Mouse (Mus musculus) liver, postnatal 0 days (tissue): ENCODE data around the gene Fam78b. TPM values are rescaled to one million over a fixed set of nuclear protein-coding genes. Genes with fewer than 3 reads are reported as not detected.

Experiments used
- ATAC-seq: fragments of 200-750 bp; cut with Nextera tagmentation; 2 replicates; pipeline ENCODE4 v1.8.0; 2017; ENCODE audit warnings: mild to moderate bottlenecking, moderate library complexity
- DNase-seq: peaks from one replicate; pipeline ENCODE4 v3.0.0-alpha.2; 2016
- H3K27ac ChIP-seq: fragments of 300-500 bp; sonication (generic); 2 replicates; pipeline ENCODE4 v1.5.1; 2014; ENCODE audit warnings: antibody characterized with exemption, moderate library complexity, mild to moderate bottlenecking, low read depth
- H3K27me3 ChIP-seq: fragments of 300-500 bp; sonication (generic); 2 replicates; pipeline ENCODE4 v1.6.1; 2014; ENCODE audit warnings: low read length, control low read depth, mixed read lengths; ENCODE audit not compliant: insufficient read depth
- H3K36me3 ChIP-seq: fragments of 300-500 bp; sonication (generic); replicated peaks from 2 replicates; pipeline ENCODE4 v1.6.1; 2014; ENCODE audit warnings: mild to moderate bottlenecking, control low read depth, low read length, moderate library complexity, mixed read lengths; ENCODE audit not compliant: insufficient read depth
- H3K4me1 ChIP-seq: fragments of 300-500 bp; sonication (generic); 2 replicates; pipeline ENCODE4 v1.6.1; 2014; ENCODE audit warnings: antibody characterized with exemption, mild to moderate bottlenecking, control low read depth; ENCODE audit not compliant: insufficient read depth
- H3K4me2 ChIP-seq: fragments of 300-500 bp; sonication (generic); 2 replicates; pipeline ENCODE4 v1.6.1; 2014; ENCODE audit warnings: low read depth, mild to moderate bottlenecking, low read length, moderate library complexity, mixed read lengths
- H3K4me3 ChIP-seq: fragments of 300-500 bp; sonication (generic); 2 replicates; pipeline ENCODE4 v1.5.1; 2014; ENCODE audit warnings: low read depth, low read length
- H3K9ac ChIP-seq: fragments of 300-500 bp; sonication (generic); replicated peaks from 2 replicates; pipeline ENCODE4 v1.6.1; 2014; ENCODE audit warnings: mild to moderate bottlenecking, moderate library complexity
- H3K9me3 ChIP-seq: fragments of 300-500 bp; sonication (generic); 2 replicates; pipeline ENCODE4 v1.6.1; 2016; ENCODE audit warnings: mild to moderate bottlenecking, control low read depth, low read length, mixed read lengths
- CTCF ChIP-seq: sonication (generic); IDR thresholded peaks from 2 replicates; pipeline ENCODE4 v1.5.1; 2016; ENCODE audit warnings: antibody characterized with exemption, low read depth
- EP300 ChIP-seq: IDR thresholded peaks from 2 replicates; pipeline ENCODE4 v1.6.1; 2016; ENCODE audit warnings: antibody characterized with exemption, low read depth, mild to moderate bottlenecking
- WGBS: fragments of 180-500 bp; shearing (Covaris S2); extraction: QIAGEN DNeasy Blood & Tissue Kit; methylation state at CpG from one replicate; pipeline ENCODE4 v1.1.7; 2014; ENCODE audit not compliant: insufficient replicate concordance; 5-methylcytosine and 5-hydroxymethylcytosine counted together
- polyA plus RNA-seq: library from polyadenylated mRNA; unstranded; fragments of >200 nt; fragmentation: Nextera tagmentation; extraction: Ambion mirVana; gene quantifications from 2 replicates; pipeline ENCODE4 v1.2.1, GENCODE M21; 2015

The Fam78b gene
- polyA plus RNA-seq, 1 experiment from 2014 or later, result 0.07 TPM

DNA sequence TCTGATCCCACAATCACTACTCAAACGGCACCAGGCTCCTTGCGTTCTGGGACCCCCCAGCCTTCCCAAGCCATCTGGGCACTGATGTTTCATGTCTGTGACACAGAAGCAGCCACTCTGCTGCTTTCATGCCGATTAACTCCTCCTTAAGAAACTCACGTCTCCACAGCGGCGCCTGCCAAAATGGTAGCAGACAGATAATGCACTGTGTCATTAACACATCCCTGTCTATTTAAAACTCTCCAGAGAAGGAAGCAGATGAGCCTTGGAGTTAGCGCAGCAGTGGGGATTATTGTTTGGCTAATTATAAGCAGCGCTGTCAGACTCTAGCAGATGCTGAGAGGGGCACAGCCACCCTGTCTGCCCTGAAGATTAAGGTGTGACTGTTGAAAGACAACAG, 118.2 kb downstream of the Fam78b start:
- TF ChIP-seq EP300 (no peak), CTCF (no peak)
- WGBS, result 64% methylated on average over 8 of the region's 8 CpGs
- H3K9ac ChIP-seq, result no peak overlapping the region
- no peak for DNase-seq
- ATAC-seq, result no peak
- H3K4me1 ChIP-seq, result no peaks in the 10 kb centered on the region
- H3K36me3 ChIP-seq, result no peaks in the 10 kb centered on the region
- H3K4me3 ChIP-seq, result no peak overlapping the region
- no peak overlapping the region for H3K27ac ChIP-seq
- no peak overlapping the region for H3K4me2 ChIP-seq
- no peaks in the 10 kb centered on the region for H3K9me3 ChIP-seq
- H3K27me3 ChIP-seq, result no peaks in the 10 kb centered on the region

DNA sequence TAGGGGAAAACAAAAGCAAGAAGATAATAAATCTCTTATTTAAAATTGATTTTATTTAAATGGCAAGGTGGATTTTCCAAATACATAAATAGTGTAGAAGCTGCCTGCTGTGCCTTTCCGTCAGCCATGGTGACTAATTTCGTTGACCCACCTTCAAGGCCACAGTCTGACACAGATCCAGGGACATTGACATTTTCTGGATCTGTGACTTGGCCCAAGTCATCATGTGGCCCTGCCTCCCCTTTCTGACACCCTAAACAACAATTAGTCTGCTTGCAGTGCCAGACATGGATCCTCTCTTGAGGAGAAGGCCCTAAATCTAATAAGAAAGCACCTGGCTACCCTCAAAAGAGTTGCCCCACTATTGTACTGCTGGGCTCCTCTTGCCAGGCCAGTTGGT, 121.2 kb downstream of the Fam78b start:
- no peak for ATAC-seq
- no peaks in the 10 kb centered on the region for H3K4me1 ChIP-seq
- 70% methylated on average over 2 of the region's 2 CpGs for WGBS
- no peaks in the 10 kb centered on the region for H3K9me3 ChIP-seq
- no peak for TF ChIP-seq EP300
- no peak for TF ChIP-seq CTCF
- no peak overlapping the region for H3K27ac ChIP-seq
- H3K27me3 ChIP-seq, result no peaks in the 10 kb centered on the region
- H3K36me3 ChIP-seq, result no peaks in the 10 kb centered on the region
- H3K9ac ChIP-seq, result no peak overlapping the region
- H3K4me3 ChIP-seq, result no peak overlapping the region
- no peak for DNase-seq
- no peak overlapping the region for H3K4me2 ChIP-seq

DNA sequence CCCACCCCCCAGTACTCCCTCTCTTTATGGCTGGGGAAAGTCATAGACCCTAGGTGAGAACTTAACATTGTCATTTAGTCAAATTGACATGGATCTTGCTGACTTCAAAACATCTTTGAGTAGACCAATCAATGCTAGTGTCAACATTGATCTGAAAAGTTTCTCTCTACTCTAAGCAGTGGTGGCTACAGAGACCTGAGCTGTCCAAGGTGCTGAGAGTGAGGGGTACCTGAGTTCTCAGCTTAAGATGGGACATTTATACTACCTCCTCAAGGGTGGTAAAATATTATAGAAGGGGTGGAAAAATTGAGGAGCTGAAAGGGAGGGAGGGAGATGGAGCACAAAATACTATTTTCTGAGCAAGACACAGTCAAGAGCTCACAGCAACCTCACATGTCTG, 122.3 kb downstream of the Fam78b start:
- Histone ChIP-seq H3K9me3 (no peaks in the 10 kb centered on the region), H3K27me3 (no peaks in the 10 kb centered on the region), H3K27ac (no peak overlapping the region), H3K4me2 (no peak overlapping the region), H3K4me1 (no peaks in the 10 kb centered on the region), H3K4me3 (no peak overlapping the region), H3K9ac (no peak overlapping the region), H3K36me3 (no peaks in the 10 kb centered on the region)
- DNase-seq (no peak), ATAC-seq (no peak)
- TF ChIP-seq CTCF, result no peak
- TF ChIP-seq EP300, result no peak

DNA sequence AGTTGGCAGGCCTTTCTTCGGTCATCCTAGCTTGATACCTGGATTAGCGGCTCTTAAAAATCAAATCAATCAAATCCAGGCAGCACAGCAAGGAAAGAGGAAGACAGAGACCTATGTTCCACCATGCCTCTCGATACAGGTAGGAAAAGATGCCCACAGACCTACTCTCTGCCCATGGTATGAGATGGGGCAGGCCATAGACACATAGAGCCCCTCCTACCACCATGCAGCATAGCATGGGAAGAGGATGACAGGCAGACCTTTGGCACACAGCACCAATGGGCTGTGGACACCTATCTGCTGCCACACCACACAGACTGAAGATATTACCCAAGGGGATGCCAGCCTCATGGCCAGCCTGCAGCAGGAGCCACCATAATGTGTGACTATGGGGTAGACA, 124.7 kb downstream of the Fam78b start:
- Histone ChIP-seq H3K27ac (no peak overlapping the region), H3K4me2 (no peak overlapping the region), H3K9me3 (no peaks in the 10 kb centered on the region), H3K4me3 (no peak overlapping the region), H3K4me1 (no peaks in the 10 kb centered on the region), H3K9ac (no peak overlapping the region), H3K27me3 (no peaks in the 10 kb centered on the region), H3K36me3 (no peaks in the 10 kb centered on the region)
- TF ChIP-seq EP300, result no peak
- no peak for DNase-seq
- WGBS, result 62% methylated on average over 3 of the region's 3 CpGs
- no peak for ATAC-seq

DNA sequence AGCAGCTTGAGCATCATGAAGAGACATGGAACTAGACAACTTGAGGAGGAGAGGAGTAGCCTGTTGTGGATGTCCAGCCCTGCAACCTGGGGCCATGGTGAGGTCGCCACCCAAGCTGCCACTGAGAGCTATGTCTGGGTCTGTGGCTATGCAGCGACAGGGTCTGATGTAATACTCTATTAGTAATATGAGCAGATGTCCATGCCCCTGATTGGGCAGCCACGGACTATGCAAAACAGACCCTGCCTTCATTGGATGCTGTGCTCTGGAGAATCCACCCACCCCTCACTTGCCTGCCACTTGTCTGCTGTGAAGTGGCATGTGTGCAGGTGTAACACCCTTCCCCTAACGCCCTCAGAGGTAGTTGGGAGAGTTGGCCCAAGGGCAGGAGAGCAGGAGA, 125.1 kb downstream of the Fam78b start:
- no peak for DNase-seq
- Histone ChIP-seq H3K27me3 (no peaks in the 10 kb centered on the region), H3K27ac (no peak overlapping the region), H3K9me3 (no peaks in the 10 kb centered on the region), H3K36me3 (no peaks in the 10 kb centered on the region), H3K4me1 (no peaks in the 10 kb centered on the region), H3K4me2 (no peak overlapping the region), H3K4me3 (no peak overlapping the region), H3K9ac (no peak overlapping the region)
- whole genome bisulfite sequencing, result 50% methylated on average over 4 of the region's 4 CpGs
- ATAC-seq, result no peak
- TF ChIP-seq EP300, result no peak
- no peak for TF ChIP-seq CTCF

DNA sequence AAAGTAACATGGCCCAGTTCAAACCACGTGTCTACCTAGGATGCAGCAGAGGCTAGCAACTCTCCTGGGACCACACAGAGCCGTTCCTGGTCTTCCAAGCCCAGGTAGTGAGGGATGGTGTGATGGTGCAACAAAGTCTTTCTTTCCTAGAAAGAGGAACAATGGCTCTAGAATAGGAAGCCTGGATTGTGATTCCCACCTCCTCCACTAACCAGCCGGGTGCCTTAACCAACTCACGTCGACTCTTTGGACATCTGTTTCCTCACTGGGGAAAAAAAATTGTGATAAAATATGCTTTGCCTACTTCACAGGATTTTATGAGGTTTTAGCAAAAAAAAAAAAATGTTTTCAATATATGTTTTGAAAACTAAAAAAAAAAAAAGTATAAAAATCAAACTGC, 134.5 kb downstream of the Fam78b start:
- H3K36me3 ChIP-seq, result no peaks in the 10 kb centered on the region
- no peaks in the 10 kb centered on the region for H3K4me1 ChIP-seq
- TF ChIP-seq CTCF (no peak), EP300 (no peak)
- H3K27me3 ChIP-seq, result no peaks in the 10 kb centered on the region
- no peak overlapping the region for H3K27ac ChIP-seq
- H3K9ac ChIP-seq, result no peak overlapping the region
- no peak for ATAC-seq
- DNase-seq, result no peak
- H3K9me3 ChIP-seq, result no peaks in the 10 kb centered on the region; the same call in 1 of the 2 replicates
- no peak overlapping the region for H3K4me2 ChIP-seq
- no peak overlapping the region for H3K4me3 ChIP-seq
- WGBS, result 73% methylated on average over 5 of the region's 5 CpGs
